Mouse (Mus musculus) gastrocnemius, postnatal 25 days (tissue): ENCODE data around the gene Rasgrp3. TPM values are rescaled to one million over a fixed set of nuclear protein-coding genes. Genes with fewer than 3 reads are reported as not detected.

Experiments
- DNase-seq: peaks from one replicate; pipeline ENCODE4 v3.0.0; 2022
- total RNA-seq, 2 experiments: library from RNA; stranded (reverse); gene quantifications; 1 replicate in 1 of 2; 2 replicates in 1 of 2; pipeline ENCODE4 v1.2.3; 2021

The Rasgrp3 gene
- total RNA-seq, 2 experiments from 2014 or later: 24.8 to 29.6 TPM

GRCm38 (mm10) chr17:75539130-75539529, 103.4 kb downstream of the Rasgrp3 start:
- DNase-seq: no peak

GRCm38 (mm10) chr17:75539841-75540240, 104.1 kb downstream of the Rasgrp3 start:
- DNase-seq: no peak

GRCm38 (mm10) chr17:75543434-75543833, 107.7 kb downstream of the Rasgrp3 start:
- DNase-seq: no peak

- no peak for DNase-seq
Measured at GRCm38 (mm10) chr17:75544262-75544661, 108.6 kb downstream of the Rasgrp3 start.

GRCm38 (mm10) chr17:75550771-75551413, 115.2 kb downstream of the Rasgrp3 start:
- DNase-seq: no peak

- peak; percentile 98 for DNase-seq
Measured at GRCm38 (mm10) chr17:75551512-75552400, 116.1 kb downstream of the Rasgrp3 start, which contains the start of gene Fam98a. Gene Fam98a (minus strand): TSS chr17:75551946.

- DNase-seq: no peak
Measured at GRCm38 (mm10) chr17:75557031-75557430, 121.3 kb downstream of the Rasgrp3 start.

- DNase-seq: no peak
Measured at GRCm38 (mm10) chr17:75558041-75558440, 122.3 kb downstream of the Rasgrp3 start.

GRCm38 (mm10) chr17:75575608-75576007, 139.9 kb downstream of the Rasgrp3 start:
- DNase-seq: no peak

Other genes with a start within 250 kb of the Rasgrp3 start
- 10 to 100 TPM; 32.5 to 33.8 TPM for gene Fam98a, start 116.0 kb downstream of the Rasgrp3 start, total RNA-seq